Mouse (Mus musculus) ovary, postnatal 10 days (tissue): ENCODE measurements around the gene Rab6a.
A peak's percentile ranks its signal among the peaks of the same experiment; 100 is the strongest.

Experiments used
- DNase-seq: peaks from one replicate; pipeline ENCODE4 v3.0.0; 2022; ENCODE audit warnings: low spot score

Gene Rab6a

DNA sequence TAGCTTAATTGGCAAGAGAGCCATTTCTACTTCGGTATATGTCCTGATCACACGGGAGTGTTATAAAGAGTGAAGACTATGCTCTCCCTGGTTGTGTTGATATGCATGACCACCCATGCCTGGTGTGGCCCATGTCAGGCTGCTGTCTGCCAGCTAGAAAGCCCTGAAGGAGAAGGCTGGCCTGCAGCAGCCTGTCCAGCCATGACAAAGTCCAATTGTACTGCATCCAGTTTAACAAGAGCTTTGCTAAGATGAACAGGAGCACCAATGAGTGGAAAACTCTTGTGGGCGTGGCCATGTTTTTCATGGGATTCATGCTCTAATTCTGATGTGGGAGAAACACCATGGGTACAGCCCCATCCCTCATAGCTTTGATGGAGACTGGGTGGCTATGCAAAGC is 17.3 kb downstream of the Rab6a start:
- DNase-seq = no peak

DNA sequence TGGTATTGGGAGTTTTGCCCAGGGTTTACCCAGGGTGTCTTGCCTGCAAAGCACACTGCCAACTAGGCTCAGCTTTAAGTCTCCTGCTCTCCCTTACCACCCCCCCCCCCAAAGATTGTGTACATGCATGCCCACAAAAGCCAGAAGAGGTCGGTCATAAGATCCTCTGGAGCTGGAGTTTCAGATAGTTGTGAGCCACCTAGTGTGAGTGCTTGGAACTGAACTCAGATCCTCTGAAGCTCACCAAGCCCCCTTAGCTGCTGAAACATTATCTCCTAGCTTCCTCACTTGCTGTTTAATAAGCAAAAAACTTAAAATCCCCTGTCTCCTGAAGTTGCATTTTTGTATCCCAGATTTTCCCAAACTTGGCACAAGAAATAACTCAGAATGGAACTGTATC is 30.4 kb downstream of the Rab6a start:
- no peak for DNase-seq

- DNase-seq = no peak
Observed at GRCm38 (mm10) chr7:100642413-100642812, 35.2 kb downstream of the Rab6a start.

DNA sequence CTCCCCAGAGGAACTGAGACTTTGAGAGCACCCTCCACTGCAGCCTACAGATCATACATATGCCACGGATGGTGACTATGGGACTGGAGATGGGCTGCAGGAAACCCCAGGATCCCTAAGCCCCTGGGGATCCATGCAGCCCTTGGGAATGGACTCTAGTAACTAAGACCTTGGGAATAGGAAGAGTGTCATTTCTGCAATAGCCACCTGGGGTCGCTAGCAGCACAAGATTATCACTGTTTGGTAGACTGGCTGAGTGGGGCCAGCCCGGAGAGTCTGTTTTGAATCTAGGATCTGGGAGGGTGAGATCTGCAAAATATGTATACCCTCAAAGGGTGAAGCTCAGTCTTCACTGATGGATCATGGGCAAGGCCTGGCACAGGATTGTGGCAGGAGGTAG is 37.9 kb downstream of the Rab6a start:
- peak; percentile 21 for DNase-seq

GRCm38 (mm10) chr7:100649095-100649494 is 41.9 kb downstream of the Rab6a start:
- DNase-seq = no peak

GRCm38 (mm10) chr7:100649826-100650225 is 42.6 kb downstream of the Rab6a start:
- DNase-seq = no peak

DNA sequence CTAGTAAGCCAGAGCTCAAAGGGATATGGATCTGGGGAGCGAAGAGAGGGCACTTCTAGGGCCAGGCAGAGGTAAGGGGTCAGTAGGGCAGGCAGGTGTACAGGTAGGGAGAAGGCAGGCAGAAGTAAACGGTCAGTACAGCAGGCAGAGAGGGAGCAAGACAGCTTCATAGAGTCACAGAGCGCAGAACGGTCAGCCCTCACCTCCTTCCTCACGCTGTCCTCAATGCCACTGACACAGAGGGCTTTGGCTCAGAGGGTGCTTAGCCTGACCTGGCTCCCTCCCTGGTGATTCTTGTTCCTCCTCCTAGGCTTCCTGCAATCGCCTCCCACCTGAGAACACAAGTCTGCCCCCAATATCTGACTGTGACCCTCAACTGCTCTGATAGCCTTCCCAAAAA is 43.2 kb downstream of the Rab6a start:
- DNase-seq = no peak

DNA sequence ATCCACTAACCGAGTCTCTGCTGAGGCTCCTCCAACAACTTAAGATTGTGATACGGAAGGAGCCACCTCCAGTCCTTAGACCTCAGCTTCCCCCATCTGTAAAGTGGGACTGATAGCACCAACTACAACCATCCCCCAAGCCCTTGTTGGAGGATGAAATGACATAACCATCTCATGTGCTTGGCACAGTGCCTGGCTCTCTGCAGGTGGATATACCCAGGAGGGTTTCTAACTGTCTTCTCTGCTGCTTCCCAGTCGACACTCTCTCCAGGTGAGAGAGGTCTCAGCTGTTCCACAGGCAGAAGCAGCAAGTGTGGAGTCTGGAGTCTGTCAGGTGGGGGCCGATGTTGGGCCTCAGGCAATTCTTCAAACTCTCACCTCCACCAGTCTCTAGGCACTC is 43.8 kb downstream of the Rab6a start:
- DNase-seq = no peak

DNA sequence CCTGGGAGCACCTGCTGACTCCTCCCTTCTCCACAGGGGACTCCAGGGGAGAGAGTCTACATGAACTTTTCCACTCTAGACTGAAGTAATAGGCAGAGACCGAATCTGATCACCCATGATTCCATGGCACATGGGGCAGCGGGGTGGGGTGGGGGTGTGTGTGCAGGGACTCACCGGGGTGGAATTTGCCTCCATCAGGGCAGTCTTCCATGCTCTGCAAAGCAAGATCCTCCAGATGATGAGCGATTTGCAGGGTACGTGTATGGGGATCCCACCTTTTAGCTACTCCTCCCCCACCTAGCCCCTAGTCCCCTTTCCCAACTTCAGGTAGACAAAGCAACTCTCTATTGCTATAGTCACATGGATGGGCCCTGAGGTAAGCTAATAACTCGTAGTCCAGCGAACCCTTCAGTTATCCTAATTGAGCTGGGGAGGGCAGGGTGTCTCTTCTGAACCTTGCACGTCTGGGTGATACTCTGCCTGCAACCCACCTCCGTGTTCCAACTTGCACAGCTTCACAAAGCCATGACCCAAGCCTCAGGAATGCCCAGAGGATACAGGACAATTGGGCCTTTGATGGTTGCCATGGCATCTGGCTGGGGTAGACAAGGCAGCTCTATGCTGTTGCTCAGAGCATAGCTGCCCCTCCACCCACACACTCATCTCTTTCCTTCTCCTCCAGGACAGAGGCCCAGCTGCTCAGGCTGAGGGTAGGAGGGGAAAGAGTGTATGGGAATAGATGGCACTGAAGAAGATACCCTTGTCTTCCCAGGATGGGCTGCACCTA is 46.5 kb downstream of the Rab6a start:
- DNase-seq = no peak

DNA sequence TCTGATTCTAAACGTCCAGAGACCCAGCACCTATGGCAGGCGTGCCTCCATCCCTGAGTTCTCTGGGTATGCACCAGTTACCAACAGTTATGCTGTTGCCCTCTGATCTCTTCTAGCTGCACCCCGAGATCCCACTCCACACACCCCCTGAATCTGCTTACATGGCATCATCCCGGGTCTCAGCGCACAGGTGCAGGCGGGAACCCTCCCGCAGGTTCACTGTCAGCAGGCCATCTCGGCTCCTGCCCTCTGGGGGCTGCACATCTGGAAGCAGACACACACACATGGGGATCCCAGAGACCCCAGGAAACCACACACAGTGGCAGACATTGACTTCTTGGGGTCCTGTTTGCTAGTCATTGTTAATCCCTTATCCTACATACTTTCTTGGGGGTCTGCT is 47.2 kb downstream of the Rab6a start:
- no peak for DNase-seq

GRCm38 (mm10) chr7:100656739-100657138 is 49.5 kb downstream of the Rab6a start:
- no peak for DNase-seq

DNA sequence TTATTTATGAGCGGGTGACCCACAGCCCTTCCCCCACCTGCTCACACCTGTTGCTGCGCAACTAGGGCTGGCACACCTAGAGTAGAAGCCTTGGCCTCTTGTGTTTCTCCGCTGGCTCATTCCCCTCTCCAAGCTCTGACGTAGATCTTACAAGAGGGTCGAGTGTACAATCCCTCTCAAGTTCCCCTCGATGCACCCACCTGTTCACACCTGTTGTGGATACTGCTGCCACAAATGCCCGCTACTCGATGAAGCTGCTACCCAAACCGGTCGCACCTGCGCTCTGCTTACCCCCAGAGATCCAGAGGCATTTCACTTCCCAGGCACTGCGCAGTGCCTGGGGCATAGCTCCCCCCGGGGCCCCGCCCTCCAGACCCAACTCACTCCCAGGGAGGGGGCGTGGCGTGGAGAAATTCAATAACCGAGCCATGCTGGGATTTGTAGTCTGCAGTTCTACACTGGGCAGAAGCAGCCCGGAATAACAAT is 50.9 kb downstream of the Rab6a start:
- DNase-seq = no peak

GRCm38 (mm10) chr7:100661264-100661663 is 54.1 kb downstream of the Rab6a start:
- DNase-seq = no peak

GRCm38 (mm10) chr7:100662231-100662630 is 55.0 kb downstream of the Rab6a start, which contains the start of gene Plekhb1:
Gene Plekhb1, minus strand, starts transcription at chr7:100662414.
- no peak for DNase-seq

GRCm38 (mm10) chr7:100663190-100663589 is 56.0 kb downstream of the Rab6a start:
- peak; percentile 74 for DNase-seq

DNA sequence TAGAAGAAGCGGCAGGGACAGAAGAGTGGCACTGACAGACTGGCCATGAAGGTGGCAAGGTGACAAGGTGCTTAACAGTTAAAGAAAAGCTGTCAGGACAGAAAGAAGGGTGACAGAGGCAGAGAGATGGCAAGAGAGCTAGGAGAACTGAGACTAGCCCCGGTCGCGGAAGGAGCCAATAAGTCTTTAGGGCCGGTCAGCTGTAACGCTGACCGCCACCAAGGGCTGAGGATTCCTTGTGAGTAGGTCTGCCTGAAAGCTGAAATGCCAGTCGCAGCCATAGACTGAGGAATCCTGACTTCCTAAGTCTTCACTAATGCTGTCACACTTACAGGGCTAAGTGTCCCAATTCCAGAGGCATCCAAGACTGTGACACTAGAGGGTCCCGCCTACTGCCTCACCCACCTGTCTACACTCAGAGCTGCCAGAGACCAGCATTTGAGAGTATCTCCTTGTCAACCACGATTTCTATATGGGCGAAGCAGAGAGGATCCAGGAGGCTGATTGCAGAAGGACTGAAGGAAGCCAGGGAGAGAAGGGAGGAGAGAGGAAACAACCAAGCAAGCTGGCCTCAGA is 56.6 kb downstream of the Rab6a start:
- no peak for DNase-seq

- DNase-seq = no peak
Observed at GRCm38 (mm10) chr7:100670646-100671045, 63.4 kb downstream of the Rab6a start.

DNA sequence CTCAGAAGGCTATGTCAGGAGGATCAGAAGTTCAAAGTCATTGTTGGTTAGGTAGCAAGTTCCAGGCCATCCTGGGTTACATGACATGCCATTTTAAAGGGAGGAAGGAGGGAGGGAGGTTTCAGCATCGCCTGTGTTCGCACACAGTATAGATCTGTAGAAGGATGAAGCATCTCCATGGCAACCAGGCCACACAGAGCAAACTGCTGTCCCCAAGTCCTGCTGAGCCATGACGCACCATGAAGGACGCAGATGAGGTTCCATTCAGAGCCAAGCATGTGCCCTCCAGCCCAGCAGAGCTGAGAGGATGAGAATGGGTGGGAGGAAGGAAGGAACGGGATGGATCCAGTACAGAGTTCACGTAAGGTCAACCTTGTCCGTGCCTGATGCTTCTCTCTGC is 66.2 kb downstream of the Rab6a start:
- no peak for DNase-seq

GRCm38 (mm10) chr7:100674941-100675340 is 67.7 kb downstream of the Rab6a start:
- no peak for DNase-seq

DNA sequence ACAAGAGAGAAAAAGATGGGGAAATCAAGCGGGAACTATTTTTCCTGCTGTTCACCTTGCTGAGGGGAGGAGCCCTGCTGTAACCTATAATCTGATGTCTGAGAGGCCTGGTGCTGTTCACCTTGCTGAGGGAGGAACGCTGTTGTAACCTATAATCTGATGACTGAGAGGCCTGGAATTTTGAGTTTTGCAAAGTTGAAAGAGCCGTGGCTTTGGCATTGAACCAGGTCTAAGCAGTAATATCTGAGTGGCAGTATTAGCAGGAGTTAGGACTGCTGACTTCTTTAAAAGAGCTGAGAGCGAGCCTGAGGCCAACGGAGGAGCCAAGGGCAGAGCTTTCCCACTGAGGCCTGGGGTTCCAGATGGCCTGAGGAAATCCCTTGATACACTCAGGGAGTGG is 70.8 kb downstream of the Rab6a start:
- no peak for DNase-seq

- no peak for DNase-seq
Observed at GRCm38 (mm10) chr7:100678948-100679880, 72.0 kb downstream of the Rab6a start.

DNA sequence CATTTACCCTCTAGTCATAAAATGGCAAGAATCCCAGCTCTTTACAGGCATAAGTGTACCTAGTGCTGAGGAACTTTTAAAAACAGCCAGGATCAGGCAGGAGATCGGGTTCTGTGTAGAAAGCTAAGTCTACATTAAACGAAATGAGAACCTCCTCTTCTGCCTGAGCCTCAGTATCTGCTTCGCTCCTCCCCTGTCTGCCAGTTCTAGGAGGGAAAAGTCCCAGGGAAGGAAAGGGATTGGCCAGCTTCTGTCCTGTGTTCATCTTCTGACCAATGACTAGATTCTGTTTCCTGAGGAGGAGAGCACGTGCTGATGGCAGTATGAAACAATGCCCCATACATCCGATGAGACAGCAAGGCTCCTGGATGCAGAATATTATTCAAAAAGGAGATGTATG is 73.9 kb downstream of the Rab6a start:
- DNase-seq = no peak

DNA sequence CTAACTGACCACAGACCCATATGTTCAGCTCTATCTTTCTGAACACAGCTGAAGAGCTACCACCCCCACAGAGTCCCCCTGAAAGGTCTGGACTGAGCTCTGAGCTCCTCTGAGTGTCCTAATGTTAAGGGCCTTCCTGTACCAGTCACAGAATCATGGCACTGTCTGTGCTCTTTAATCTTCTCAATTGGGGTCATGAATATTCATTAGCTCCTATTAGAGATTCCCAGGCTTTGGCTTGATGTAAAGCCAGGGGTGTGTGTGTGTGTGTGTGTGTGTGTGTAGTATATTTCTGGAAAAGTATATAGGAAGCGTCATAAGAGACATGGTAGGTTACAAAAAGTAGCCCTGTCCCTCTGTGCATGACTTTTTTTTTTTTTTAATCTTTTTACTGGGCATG is 76.0 kb downstream of the Rab6a start:
- no peak for DNase-seq
